Mouse (Mus musculus): ENCODE measurements around the gene Sfrp2. TPM values are rescaled to one million over a fixed set of nuclear protein-coding genes. Genes with fewer than 3 reads are reported as not detected.

Gene Sfrp2
- 1 to 10 TPM; 1.2 to 2.0 (median 1.5) TPM for total RNA-seq (2022)

GRCm38 (mm10) chr3:83765871-83766725 is at the start of gene Sfrp2:
Sfrp2 (plus strand) TSS chr3:83766321.
- peak in 1 of 2 experiments; percentile 21 for DNase-seq (ENCODE audit: low spot score in 2 of 2)

- DNase-seq (ENCODE audit: low spot score in 2 of 2), result no peak
Observed at GRCm38 (mm10) chr3:83717643-83718231, 48.4 kb upstream of the Sfrp2 start.

GRCm38 (mm10) chr3:83718662-83719061 is 47.5 kb upstream of the Sfrp2 start:
- DNase-seq (ENCODE audit: low spot score in 2 of 2), result no peak

- DNase-seq (ENCODE audit: low spot score in 2 of 2), result no peak
Observed at GRCm38 (mm10) chr3:83728223-83728622, 37.9 kb upstream of the Sfrp2 start.

GRCm38 (mm10) chr3:83728675-83729390 is 37.3 kb upstream of the Sfrp2 start:
- DNase-seq (ENCODE audit: low spot score in 2 of 2), result no peak

GRCm38 (mm10) chr3:83733985-83734384 is 32.1 kb upstream of the Sfrp2 start:
- DNase-seq (ENCODE audit: low spot score in 2 of 2), result no peak

- DNase-seq (ENCODE audit: low spot score in 2 of 2), result no peak
Observed at GRCm38 (mm10) chr3:83736980-83737379, 29.1 kb upstream of the Sfrp2 start.

- no peak for DNase-seq (ENCODE audit: low spot score in 2 of 2)
Observed at GRCm38 (mm10) chr3:83740246-83740645, 25.9 kb upstream of the Sfrp2 start.

GRCm38 (mm10) chr3:83747276-83747675 is 18.8 kb upstream of the Sfrp2 start:
- DNase-seq (ENCODE audit: low spot score in 2 of 2), result no peak

- DNase-seq (ENCODE audit: low spot score in 2 of 2), result no peak
Observed at GRCm38 (mm10) chr3:83747895-83748294, 18.2 kb upstream of the Sfrp2 start.

- no peak for DNase-seq (ENCODE audit: low spot score in 2 of 2)
Observed at GRCm38 (mm10) chr3:83751625-83752024, 14.5 kb upstream of the Sfrp2 start.

GRCm38 (mm10) chr3:83752196-83752595 is 13.9 kb upstream of the Sfrp2 start:
- DNase-seq (ENCODE audit: low spot score in 2 of 2), result no peak

- no peak for DNase-seq (ENCODE audit: low spot score in 2 of 2)
Observed at GRCm38 (mm10) chr3:83755043-83755635, 11.0 kb upstream of the Sfrp2 start.

GRCm38 (mm10) chr3:83755666-83756065 is 10.5 kb upstream of the Sfrp2 start:
- no peak for DNase-seq (ENCODE audit: low spot score in 2 of 2)

GRCm38 (mm10) chr3:83762361-83762760 is 3.8 kb upstream of the Sfrp2 start:
- DNase-seq (ENCODE audit: low spot score in 2 of 2), result no peak

- DNase-seq (ENCODE audit: low spot score in 2 of 2), result peak; percentile 46 to 58
Observed at GRCm38 (mm10) chr3:83763551-83764548, 2.3 kb upstream of the Sfrp2 start.

GRCm38 (mm10) chr3:83766726-83767070 is 577 bp downstream of the Sfrp2 start:
- no peak for DNase-seq (ENCODE audit: low spot score in 2 of 2)

GRCm38 (mm10) chr3:83767121-83767520 is 1.0 kb downstream of the Sfrp2 start:
- no peak for DNase-seq (ENCODE audit: low spot score in 2 of 2)

GRCm38 (mm10) chr3:83768293-83769035 is 2.3 kb downstream of the Sfrp2 start:
- no peak for DNase-seq (ENCODE audit: low spot score in 2 of 2)

- no peak for DNase-seq (ENCODE audit: low spot score in 2 of 2)
Observed at GRCm38 (mm10) chr3:83769036-83769410, 2.9 kb downstream of the Sfrp2 start.
